Mouse (Mus musculus): Measurements from ENCODE around the gene Med16.
"Not testable (repeated sequence)": the region's sequence is repeated elsewhere in the genome, so short reads cannot be mapped to it uniquely, and the experiment has no call there.

- TF ChIP-seq POLR2A (IDR thresholded peaks at IDR 0.05; ENCODE audit: borderline replicate concordance, low read depth, low read length) = not testable (repeated sequence)
- peak; percentile 80 for TF ChIP-seq CTCF (IDR thresholded peaks at IDR 0.05; ENCODE audit: low read depth, low read length)
These were observed 16.1 kb downstream of the Med16 start for GRCm38 (mm10) chr10:79892451-79893118.

Data from bone marrow macrophage, adult 2 months (primary cell).